Mouse (Mus musculus): ENCODE measurements around the gene Mrm1. TPM values are rescaled to one million over a fixed set of nuclear protein-coding genes. Genes with fewer than 3 reads are reported as not detected.
"Not testable (repeated sequence)": the region's sequence is repeated elsewhere in the genome, so short reads cannot be mapped to it uniquely, and the experiment has no call there.

Mrm1 gene
- polyA plus RNA-seq (2015; fragmentation: Nextera tagmentation; extraction: Ambion mirVana) = 8.4 and 8.5 TPM in 2 replicates

DNA sequence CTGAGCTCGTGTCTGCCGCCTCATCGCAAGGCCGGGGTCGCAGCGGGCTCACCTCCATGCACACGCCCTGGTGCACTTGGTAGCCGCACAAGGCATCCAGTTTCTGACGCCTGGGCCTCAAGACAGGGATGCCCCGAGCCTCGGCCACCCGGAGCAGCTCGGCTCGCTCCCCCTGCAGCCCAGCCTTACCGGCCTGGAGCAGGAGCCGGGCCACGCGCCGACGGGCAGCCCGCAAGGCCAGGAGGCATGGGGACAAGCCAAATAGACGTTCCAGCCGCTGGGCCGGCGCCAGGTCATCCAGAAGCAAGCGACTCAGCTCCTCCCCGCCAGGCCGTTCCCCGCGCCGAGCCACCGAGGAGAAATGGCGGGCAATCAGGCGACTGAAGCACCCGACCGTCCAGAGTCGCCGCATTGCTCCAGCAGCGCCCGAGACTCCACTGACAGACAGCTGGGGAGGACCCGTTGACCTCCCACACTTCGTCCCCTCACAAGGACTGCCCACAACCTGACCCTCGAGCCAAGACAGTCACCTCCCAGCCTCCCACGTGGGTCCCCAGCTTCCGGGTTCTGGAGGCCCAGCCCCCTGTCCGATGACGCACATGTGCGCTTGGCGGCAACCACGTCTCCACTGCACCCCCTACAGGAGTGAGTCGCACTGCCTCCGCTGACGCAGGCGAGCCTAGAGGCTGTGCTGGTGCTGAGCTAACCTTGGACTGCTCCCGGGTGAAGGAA lies at the start of gene Mrm1:
TSS of gene Mrm1 (minus strand) at position 555 of the 732 bp plus-strand sequence.
- Histone ChIP-seq H3K27ac (peak within 1 kb of the TSS; percentile 70; the same call in 1 of the 2 replicates), H3K27me3 (no peaks in the 10 kb centered on the region), H3K4me1 (peaks cover 12% of the 10 kb centered on the region; the same call in 1 of the 2 replicates), H3K4me3 (peak within 1 kb of the TSS; percentile 75), H3K4me2 (replicated peaks) (peak within 1 kb of the TSS; percentile 99), H3K9ac (peak within 1 kb of the TSS; percentile 75), H3K36me3 (peaks cover 12% of the 10 kb centered on the region), H3K9me3 (no peaks in the 10 kb centered on the region)
- ATAC-seq (ENCODE audit: low FRiP score, low read depth) = peak; percentile 87
- WGBS = under 1% methylated on average over 55 of the region's 55 CpGs

DNA sequence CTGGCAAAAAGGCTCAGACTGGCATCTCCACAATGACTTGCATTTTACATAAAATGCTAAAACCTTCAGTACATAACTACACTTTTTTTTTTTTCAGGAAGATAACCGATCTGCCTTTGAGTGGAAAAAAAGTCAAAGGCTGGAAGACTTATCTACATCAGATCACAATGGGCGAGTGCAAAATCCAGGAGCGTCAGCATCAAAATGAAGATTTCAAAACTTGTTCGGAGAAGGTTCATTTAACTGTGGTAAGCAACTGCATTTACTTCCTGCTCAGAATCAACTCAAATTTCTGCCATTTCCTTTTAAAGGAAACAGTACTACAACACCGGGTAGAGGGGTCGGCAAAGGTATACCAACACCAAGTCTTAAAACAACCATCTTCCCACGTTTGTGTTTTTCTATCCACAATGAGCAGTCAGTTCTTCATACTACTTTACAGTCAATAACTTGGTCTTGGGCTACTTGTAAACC lies 49.5 kb upstream of the Mrm1 start:
- Histone ChIP-seq H3K9ac (peak overlapping the region; percentile 97), H3K36me3 (0 out of 2 replicates have a peak, but pooled peaks cover 6% of the 10 kb centered on the region), H3K9me3 (no peaks in the 10 kb centered on the region), H3K4me1 (peaks cover 24% of the 10 kb centered on the region), H3K4me2 (replicated peaks) (peak overlapping the region; percentile 91), H3K4me3 (peak overlapping the region; percentile 98), H3K27me3 (no peaks in the 10 kb centered on the region), H3K27ac (peak overlapping the region; percentile 92; the same call in 1 of the 2 replicates)
- 14% methylated on average over 7 of the region's 7 CpGs for WGBS
- ATAC-seq (ENCODE audit: low FRiP score, low read depth) = no peak

DNA sequence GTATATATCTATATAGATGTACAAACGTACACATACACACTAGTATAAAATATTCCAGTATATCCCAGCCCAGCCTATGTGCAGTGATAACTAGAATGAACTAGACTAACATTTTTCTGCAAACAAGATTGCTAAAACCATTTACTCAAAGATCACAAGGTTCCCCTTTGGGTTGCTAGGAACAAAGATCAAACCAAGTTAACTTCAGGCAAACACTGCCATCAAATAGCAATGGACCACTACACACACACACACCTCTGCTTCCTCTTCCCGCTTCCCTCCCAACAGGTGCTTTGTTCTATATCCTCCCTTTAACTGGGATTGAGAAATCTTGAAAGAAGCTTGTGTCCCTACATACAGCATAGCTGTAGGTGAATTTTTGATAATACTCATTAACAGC lies 48.3 kb upstream of the Mrm1 start:
- 93% methylated on average over 2 of the region's 2 CpGs for WGBS
- peaks cover 24% of the 10 kb centered on the region for H3K4me1 ChIP-seq
- H3K9ac ChIP-seq = no peak overlapping the region
- no peaks in the 10 kb centered on the region for H3K9me3 ChIP-seq
- no peaks in the 10 kb centered on the region for H3K27me3 ChIP-seq
- no peak overlapping the region for H3K27ac ChIP-seq
- no peak overlapping the region for H3K4me3 ChIP-seq
- peak overlapping the region; percentile 19; the same call in 1 of the 2 replicates for H3K4me2 ChIP-seq (replicated peaks)
- no peak for ATAC-seq (ENCODE audit: low FRiP score, low read depth)
- peaks cover 14% of the 10 kb centered on the region; the same call in 1 of the 2 replicates for H3K36me3 ChIP-seq

DNA sequence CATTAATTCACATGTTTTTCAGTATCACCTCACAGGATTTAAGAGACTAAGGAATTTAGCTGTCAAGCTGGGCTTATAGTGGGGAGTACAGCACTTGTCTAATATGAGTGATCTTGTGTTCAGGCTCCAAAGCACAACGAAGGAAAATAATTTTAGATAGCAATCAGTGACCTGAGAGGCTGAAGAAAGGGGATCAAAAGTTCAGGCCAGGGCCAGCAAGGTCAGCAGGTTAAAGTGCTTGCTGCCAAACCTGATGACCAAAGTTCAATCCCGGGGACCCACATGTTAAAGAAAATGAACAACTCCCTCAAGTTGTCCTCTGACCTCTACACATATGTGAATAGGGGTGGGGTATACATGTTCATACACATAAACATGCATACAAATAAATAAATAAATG lies 46.0 kb upstream of the Mrm1 start:
- no peak for ATAC-seq (ENCODE audit: low FRiP score, low read depth)
- no peaks in the 10 kb centered on the region for H3K9me3 ChIP-seq
- peaks cover 22% of the 10 kb centered on the region for H3K4me1 ChIP-seq
- no peak overlapping the region for H3K9ac ChIP-seq
- WGBS = 63% methylated on average over 2 of the region's 2 CpGs
- H3K27ac ChIP-seq = no peak overlapping the region
- no peak overlapping the region for H3K4me3 ChIP-seq
- H3K4me2 ChIP-seq (replicated peaks) = no peak overlapping the region
- H3K36me3 ChIP-seq = peaks cover 33% of the 10 kb centered on the region
- no peaks in the 10 kb centered on the region for H3K27me3 ChIP-seq

DNA sequence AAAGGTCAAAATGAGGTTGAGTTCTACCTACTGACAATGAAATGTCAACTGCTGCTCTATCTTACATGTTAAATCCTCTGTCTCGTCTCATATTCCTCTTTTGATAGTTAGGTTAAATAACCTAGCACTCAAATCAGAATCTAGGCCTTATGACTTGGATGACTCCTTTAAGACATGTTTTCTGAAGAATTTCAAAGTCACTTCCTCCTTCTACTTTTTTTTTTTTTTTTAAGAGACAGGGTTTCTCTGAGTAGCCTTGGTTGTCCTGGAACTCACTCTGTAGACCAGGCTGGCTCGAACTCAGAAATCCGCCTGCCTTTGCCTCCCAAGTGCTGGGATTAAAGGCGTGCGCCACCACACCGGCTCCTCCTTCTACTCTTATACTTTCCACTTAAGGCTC lies 36.0 kb upstream of the Mrm1 start:
- 92% methylated on average over 6 of the region's 6 CpGs for WGBS
- peaks cover 71% of the 10 kb centered on the region for H3K36me3 ChIP-seq
- H3K4me1 ChIP-seq = no peaks in the 10 kb centered on the region
- H3K4me3 ChIP-seq = no peak overlapping the region
- no peak overlapping the region for H3K4me2 ChIP-seq (replicated peaks)
- no peak overlapping the region for H3K27ac ChIP-seq
- ATAC-seq (ENCODE audit: low FRiP score, low read depth) = no peak
- no peak overlapping the region for H3K9ac ChIP-seq
- no peaks in the 10 kb centered on the region for H3K9me3 ChIP-seq
- H3K27me3 ChIP-seq = no peaks in the 10 kb centered on the region

DNA sequence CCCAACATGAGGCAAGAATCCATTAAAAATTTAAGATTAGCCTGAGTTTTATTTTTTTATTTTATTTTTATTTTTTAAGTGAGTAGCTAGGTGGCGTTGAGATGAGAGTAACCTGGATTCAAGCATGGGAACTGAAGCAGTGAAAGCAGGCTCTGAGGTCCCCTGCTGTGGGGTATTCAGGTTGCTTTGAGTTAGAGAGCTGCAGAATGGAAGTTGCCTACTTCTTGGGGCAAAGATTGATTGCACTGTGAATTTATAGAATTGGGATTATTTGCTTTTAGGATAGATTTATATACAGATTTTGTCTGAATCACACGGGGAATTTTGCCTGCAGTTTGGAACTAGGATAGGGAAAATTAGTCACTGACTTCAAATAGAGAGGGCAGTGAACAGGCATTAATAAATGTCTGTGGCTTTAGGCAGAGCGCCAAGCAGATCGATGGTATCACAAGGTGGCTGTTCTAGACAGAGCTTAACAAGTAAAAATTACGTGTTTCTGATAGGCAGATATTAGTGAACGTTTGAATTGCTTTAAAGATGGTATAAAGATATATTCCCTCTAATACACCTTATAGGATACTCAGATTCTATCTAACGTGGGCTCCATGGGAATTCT lies 28.3 kb upstream of the Mrm1 start:
- H3K27ac ChIP-seq = no peak overlapping the region
- H3K36me3 ChIP-seq = peaks cover 60% of the 10 kb centered on the region
- H3K27me3 ChIP-seq = no peaks in the 10 kb centered on the region
- H3K4me1 ChIP-seq = no peaks in the 10 kb centered on the region
- 85% methylated on average over 7 of the region's 7 CpGs for WGBS
- no peak overlapping the region for H3K4me2 ChIP-seq (replicated peaks)
- no peak for ATAC-seq (ENCODE audit: low FRiP score, low read depth)
- no peak overlapping the region for H3K4me3 ChIP-seq
- H3K9ac ChIP-seq = no peak overlapping the region
- no peaks in the 10 kb centered on the region for H3K9me3 ChIP-seq

DNA sequence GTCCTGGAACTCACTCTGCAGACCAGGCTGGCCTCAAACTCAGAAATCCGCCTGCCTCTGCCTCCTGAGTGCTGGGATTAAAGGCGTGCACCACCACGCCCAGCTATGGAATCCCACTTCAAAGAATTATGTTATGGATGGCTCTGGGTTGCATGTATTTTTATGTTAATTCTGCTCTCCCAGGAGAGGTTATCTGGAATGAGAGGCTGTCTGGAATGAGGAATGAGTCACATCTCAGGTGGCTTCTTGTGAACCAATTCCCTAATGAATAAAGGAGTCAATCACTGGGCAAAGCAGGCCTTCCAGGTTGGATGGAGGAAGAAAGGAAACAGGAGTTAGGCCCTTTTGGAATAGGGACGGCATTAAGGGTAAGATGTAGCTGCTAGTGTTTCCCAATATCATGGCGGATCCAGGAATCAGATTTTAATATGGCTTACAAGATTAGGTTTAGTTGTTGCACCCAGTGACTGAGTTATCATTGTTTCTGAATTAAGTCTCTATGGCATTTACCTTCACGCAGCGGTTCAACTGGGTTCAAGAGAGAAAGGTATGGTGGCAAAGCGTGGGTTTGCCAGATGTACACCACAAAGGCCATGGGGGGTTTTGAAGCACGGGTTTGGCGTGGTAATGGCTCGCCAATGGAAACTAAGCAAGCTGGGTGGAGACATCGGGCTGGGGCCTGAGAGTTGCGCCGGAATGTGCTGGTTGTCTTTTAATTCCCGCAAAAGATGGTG lies 27.6 kb upstream of the Mrm1 start:
- Histone ChIP-seq H3K27me3 (no peaks in the 10 kb centered on the region), H3K4me3 (no peak overlapping the region), H3K9me3 (no peaks in the 10 kb centered on the region), H3K27ac (no peak overlapping the region), H3K4me2 (replicated peaks) (no peak overlapping the region), H3K4me1 (no peaks in the 10 kb centered on the region), H3K9ac (no peak overlapping the region), H3K36me3 (peaks cover 55% of the 10 kb centered on the region)
- WGBS = 95% methylated on average over 15 of the region's 15 CpGs
- ATAC-seq (ENCODE audit: low FRiP score, low read depth) = no peak

DNA sequence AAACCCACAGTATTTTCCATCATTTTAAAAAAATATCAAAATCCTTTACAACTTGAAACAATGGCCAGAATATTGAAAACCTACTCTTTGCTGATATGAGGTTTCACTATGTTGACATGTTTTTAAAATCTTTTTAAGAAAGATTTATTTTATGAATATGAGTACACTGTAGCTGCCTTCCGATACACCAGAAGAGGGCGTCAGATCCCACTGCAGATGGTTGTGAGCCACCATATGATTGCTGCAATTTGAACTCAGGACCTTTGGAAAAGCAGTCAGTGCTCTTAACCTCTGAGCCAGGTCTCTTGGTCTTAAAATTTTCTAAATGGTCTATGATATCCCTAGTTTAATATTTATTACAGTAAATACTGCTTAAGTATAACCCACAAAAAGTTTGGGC lies 20.0 kb upstream of the Mrm1 start:
- WGBS = 93% methylated on average over 2 of the region's 2 CpGs

DNA sequence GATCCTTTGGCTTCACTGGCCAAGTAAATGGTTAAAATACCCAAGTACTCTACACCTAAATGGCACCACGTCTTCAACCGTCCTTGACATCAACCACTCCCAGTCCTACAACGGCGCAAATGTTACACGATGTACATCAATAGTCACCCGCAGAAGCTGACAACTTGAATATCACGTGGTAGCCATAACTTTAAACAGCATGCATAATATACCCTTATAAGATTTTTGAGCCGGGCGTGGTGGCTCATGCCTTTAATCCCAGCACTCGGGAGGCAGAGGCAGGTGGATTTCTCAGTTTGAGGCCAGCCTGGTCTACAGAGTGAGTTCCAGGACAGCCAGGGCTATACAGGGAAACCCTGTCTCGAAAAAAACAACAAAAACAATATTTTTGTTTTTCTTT lies 10.2 kb upstream of the Mrm1 start:
- Histone ChIP-seq H3K36me3 (peaks cover 44% of the 10 kb centered on the region), H3K27ac (peak overlapping the region; percentile 58), H3K4me2 (replicated peaks) (peak overlapping the region; percentile 89), H3K4me3 (peak overlapping the region; percentile 80), H3K9ac (peak overlapping the region; percentile 79), H3K4me1 (peaks cover 14% of the 10 kb centered on the region; the same call in 1 of the 2 replicates)
- WGBS = 73% methylated on average over 11 of the region's 11 CpGs
- H3K9me3 ChIP-seq; ATAC-seq (ENCODE audit: low FRiP score, low read depth); H3K27me3 ChIP-seq: not testable (repeated sequence)

More for the DNA sequence above, 20.0 kb upstream of the Mrm1 start:
- Histone ChIP-seq H3K27me3 (no peaks in the 10 kb centered on the region), H3K4me3 (no peak overlapping the region), H3K36me3 (peaks cover 72% of the 10 kb centered on the region), H3K9ac (no peak overlapping the region), H3K27ac (no peak overlapping the region), H3K4me1 (no peaks in the 10 kb centered on the region), H3K4me2 (replicated peaks) (no peak overlapping the region), H3K9me3 (no peaks in the 10 kb centered on the region)
- no peak for ATAC-seq (ENCODE audit: low FRiP score, low read depth)

DNA sequence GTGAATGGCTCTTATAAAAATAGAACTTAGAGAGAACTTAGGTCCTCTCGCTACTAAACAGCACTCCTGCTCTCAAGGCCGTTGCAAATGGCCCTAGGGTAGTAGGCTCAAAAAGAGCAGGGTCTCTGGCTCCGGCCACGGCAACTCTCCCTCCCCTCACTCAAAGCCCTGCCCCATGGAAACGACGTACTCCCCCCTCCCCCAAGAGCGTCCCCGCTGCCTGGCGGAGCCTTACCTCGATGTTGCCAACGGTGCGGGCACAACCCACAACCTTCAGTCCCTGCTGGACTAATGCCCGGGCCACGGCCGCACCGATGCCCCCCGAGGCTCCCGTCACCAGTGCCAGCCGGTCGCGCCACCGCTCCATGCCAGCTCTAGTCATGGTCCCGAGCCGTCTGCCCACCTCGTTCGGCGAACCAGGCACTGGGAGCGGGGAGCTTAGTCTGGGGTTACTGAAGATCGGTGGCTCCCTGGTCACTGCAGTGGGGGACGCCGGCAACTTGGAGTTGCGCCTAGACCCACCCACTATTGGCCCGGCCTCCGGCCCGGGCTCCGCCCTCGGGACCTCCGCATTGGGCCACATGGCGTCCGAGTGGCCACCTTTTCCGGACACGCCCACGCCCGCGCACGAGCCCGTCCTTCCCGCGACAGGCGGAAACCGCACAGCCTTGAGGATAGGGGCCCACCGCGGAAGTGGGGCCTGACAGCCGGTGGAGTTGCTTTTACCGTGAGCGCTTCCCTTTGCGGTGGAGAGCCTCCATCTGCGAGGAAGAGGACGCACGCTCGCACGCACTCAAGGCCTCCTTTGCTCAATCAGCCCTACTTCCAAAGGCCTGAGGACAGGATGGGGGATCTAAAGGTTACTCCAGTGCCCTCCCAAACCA lies 9.4 kb upstream of the Mrm1 start, which contains the start of gene Dhrs11:
TSS of gene Dhrs11 (minus strand) at position 479 of the 884 bp plus-strand sequence.
- Histone ChIP-seq H3K4me1 (peaks cover 14% of the 10 kb centered on the region; the same call in 1 of the 2 replicates), H3K4me3 (peak within 1 kb of the TSS; percentile 80), H3K9me3 (no peaks in the 10 kb centered on the region), H3K9ac (peak within 1 kb of the TSS; percentile 79), H3K27ac (peak within 1 kb of the TSS; percentile 74), H3K4me2 (replicated peaks) (peak within 1 kb of the TSS; percentile 89), H3K27me3 (no peaks in the 10 kb centered on the region), H3K36me3 (peaks cover 36% of the 10 kb centered on the region)
- under 1% methylated on average over 62 of the region's 62 CpGs for WGBS
- peak; percentile 93 for ATAC-seq (ENCODE audit: low FRiP score, low read depth)

DNA sequence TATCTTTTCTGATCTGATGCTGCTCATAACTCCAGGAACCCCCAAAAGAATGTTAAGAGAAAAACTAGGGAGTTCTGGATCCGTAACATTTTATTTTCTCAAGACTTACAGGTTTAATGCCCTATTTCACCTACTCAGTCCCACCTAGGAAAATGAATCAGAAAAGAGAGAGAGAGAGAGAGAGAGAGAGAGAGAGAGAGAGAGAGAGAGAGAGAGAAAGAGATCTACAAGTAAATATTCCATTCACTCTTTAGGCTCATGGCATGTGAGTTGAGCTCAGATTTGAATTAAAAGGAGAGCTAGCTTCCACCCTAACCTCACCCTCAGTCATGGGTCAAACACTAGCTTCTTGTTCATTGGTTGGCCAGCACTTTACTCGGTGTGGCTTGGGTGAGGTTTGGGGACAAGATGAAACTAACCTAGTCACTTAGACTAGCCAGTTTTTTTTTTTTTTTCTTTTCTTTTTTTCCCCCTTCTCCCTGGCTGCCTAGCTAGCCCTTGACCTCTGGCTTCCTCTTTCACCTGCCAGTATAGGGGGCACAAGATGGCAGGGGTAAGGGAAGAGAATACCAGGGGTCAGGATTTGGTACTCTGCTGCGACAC lies 8.7 kb upstream of the Mrm1 start:
- Histone ChIP-seq H3K4me3 (peak overlapping the region; percentile 80), H3K9ac (peak overlapping the region; percentile 79), H3K27ac (no peak overlapping the region), H3K36me3 (peaks cover 31% of the 10 kb centered on the region), H3K4me2 (replicated peaks) (peak overlapping the region; percentile 89), H3K9me3 (no peaks in the 10 kb centered on the region), H3K27me3 (no peaks in the 10 kb centered on the region), H3K4me1 (peaks cover 14% of the 10 kb centered on the region; the same call in 1 of the 2 replicates)
- whole genome bisulfite sequencing = 43% methylated on average over 3 of the region's 3 CpGs
- no peak for ATAC-seq (ENCODE audit: low FRiP score, low read depth)

Measured in limb, embryonic 13.5 days (tissue).